22 mouse cellular contexts compared by ENCODE assay signal in genomic region chr2:115937896-115938295, GRCm38 (mm10).
DNase-seq lines count a peak whose midpoint lies in the region; ATAC-seq and TF ChIP-seq lines count a peak whose summit lies in the region.
"Had no signal": no experiment of that assay in that cellular context is flagged by ENCODE, and none has a peak within 500 bp of the region (broad histone marks: within the 10 kb centered on the region; RNA-seq: fewer than 3 reads in every experiment).

No protein-coding gene starts in this region.

- H3K4me2 ChIP-seq in forebrain, embryonic 14.5 days (ENCODE audit: low read length), result no peak overlapping the region
- H3K4me2 ChIP-seq in forebrain, embryonic 11.5 days (ENCODE audit: low read depth, low read length, severe bottlenecking), result no peak overlapping the region
- H3K4me2 ChIP-seq in hindbrain, postnatal 0 days (ENCODE audit: low read depth, low read length), result no peak overlapping the region
- H3K4me2 ChIP-seq: neural tube, embryonic 15.5 days; stomach, embryonic 15.5 days had no signal

- peaks cover 9% of the 10 kb centered on the region; the same call in 1 of the 2 replicates for H3K4me1 ChIP-seq in forebrain, embryonic 14.5 days (ENCODE audit: control insufficient read depth, insufficient read depth, low read length)
- H3K4me1 ChIP-seq in forebrain, embryonic 11.5 days (replicated peaks; ENCODE audit: control insufficient read depth, insufficient read depth, low read length), result no peaks in the 10 kb centered on the region
- no peaks in the 10 kb centered on the region; the same call in 1 of the 2 replicates for H3K4me1 ChIP-seq in hindbrain, postnatal 0 days (ENCODE audit: insufficient read depth, low read length)
- no peaks in the 10 kb centered on the region for H3K4me1 ChIP-seq in hindbrain, embryonic 10.5 days (replicated peaks)
- H3K4me1 ChIP-seq: stomach, embryonic 15.5 days had no signal

- TF ChIP-seq POLR2A in brain, embryonic 14.5 days (IDR thresholded peaks at IDR 0.05; ENCODE audit: borderline replicate concordance, extremely low read depth, insufficient read depth, insufficient read length, poor library complexity, severe bottlenecking), result no peak

- intact Hi-C loops in gastrocnemius, postnatal 14 days (cut with DNase I; ENCODE audit: low total_unique reads), result no loop called here

- H3K9me3 ChIP-seq in forebrain, embryonic 14.5 days (replicated peaks; ENCODE audit: control insufficient read depth, low read length), result no peaks in the 10 kb centered on the region
- no peaks in the 10 kb centered on the region for H3K9me3 ChIP-seq in forebrain, embryonic 11.5 days (ENCODE audit: control insufficient read depth, low read length)
- no peaks in the 10 kb centered on the region for H3K9me3 ChIP-seq in hindbrain, postnatal 0 days (ENCODE audit: low read length)
- no peaks in the 10 kb centered on the region for H3K9me3 ChIP-seq in hindbrain, embryonic 10.5 days
- H3K9me3 ChIP-seq: neural tube, embryonic 15.5 days; stomach, embryonic 15.5 days had no signal

- no peak for ATAC-seq in forebrain, embryonic 14.5 days
- no peak for ATAC-seq in forebrain, embryonic 11.5 days (replicated peaks; ENCODE audit: low FRiP score)
- ATAC-seq in hindbrain, postnatal 0 days, result no peak
- ATAC-seq: intestine, embryonic 16.5 days had no signal

- no peak for TF ChIP-seq CTCF in hindbrain, postnatal 0 days (IDR thresholded peaks at IDR 0.05; ENCODE audit: low read depth)
- TF ChIP-seq CTCF in brain, embryonic 14.5 days (IDR thresholded peaks at IDR 0.05; ENCODE audit: borderline replicate concordance, extremely low read depth, insufficient read depth, insufficient read length), result no peak

- peak; percentile 71 for DNase-seq in forebrain, embryonic 14.5 days (ENCODE audit: low spot score)
- no peak for DNase-seq in forebrain, embryonic 11.5 days (ENCODE audit: low spot score)
- peak; percentile 12 for DNase-seq in gastrocnemius, postnatal 25 days
- no peak for DNase-seq in gastrocnemius, postnatal 14 days
- DNase-seq in hindbrain, postnatal 0 days (ENCODE audit: low spot score), result peak; percentile 52
- no peak for DNase-seq in hindbrain, embryonic 10.5 days (ENCODE audit: low spot score)
- peak; percentile 82 for DNase-seq in brain, embryonic 14.5 days (ENCODE audit: low read depth)
- DNase-seq: adrenal gland, postnatal 25 days; heart, postnatal 36 days; layer of hippocampus, postnatal 36 days; liver; lung, adult 2 months; lung, postnatal 10 days; midbrain, embryonic 14.5 days; retina, postnatal 1 day; right cerebral cortex, postnatal 14 days had no signal

- no peak overlapping the region for H3K4me3 ChIP-seq in forebrain, embryonic 14.5 days (ENCODE audit: low read depth, low read length)
- H3K4me3 ChIP-seq in forebrain, embryonic 11.5 days (ENCODE audit: low read depth, low read length), result no peak overlapping the region
- H3K4me3 ChIP-seq in hindbrain, postnatal 0 days (ENCODE audit: low read length), result no peak overlapping the region
- H3K4me3 ChIP-seq in hindbrain, embryonic 10.5 days, result no peak overlapping the region
- H3K4me3 ChIP-seq: neural tube, embryonic 15.5 days; stomach, embryonic 15.5 days had no signal

- H3K27ac ChIP-seq in forebrain, embryonic 14.5 days (ENCODE audit: low read depth, low read length), result no peak overlapping the region; the same call in 1 of the 2 replicates
- no peak overlapping the region for H3K27ac ChIP-seq in forebrain, embryonic 11.5 days (ENCODE audit: low read depth, low read length)
- no peak overlapping the region for H3K27ac ChIP-seq in hindbrain, postnatal 0 days
- H3K27ac ChIP-seq in hindbrain, embryonic 10.5 days, result no peak overlapping the region
- H3K27ac ChIP-seq: kidney, postnatal 0 days; liver, embryonic 14.5 days; macrophage; neural tube, embryonic 15.5 days; stomach, embryonic 15.5 days had no signal

- WGBS in forebrain, embryonic 14.5 days, result 35% methylated on average over 1 of the region's 1 CpGs
- 89% methylated on average over 1 of the region's 1 CpGs for WGBS in forebrain, embryonic 11.5 days
- WGBS in hindbrain, postnatal 0 days, result 30% methylated on average over 1 of the region's 1 CpGs
- WGBS in hindbrain, embryonic 10.5 days, result 89% methylated on average over 1 of the region's 1 CpGs

- no peak overlapping the region for H3K9ac ChIP-seq in forebrain, embryonic 14.5 days (ENCODE audit: low read length)
- no peak overlapping the region for H3K9ac ChIP-seq in forebrain, embryonic 11.5 days (ENCODE audit: low read length)
- H3K9ac ChIP-seq in hindbrain, postnatal 0 days (replicated peaks; ENCODE audit: low read length), result no peak overlapping the region
- H3K9ac ChIP-seq: liver, embryonic 14.5 days; neural tube, embryonic 15.5 days; stomach, embryonic 15.5 days had no signal

- H3K36me3 ChIP-seq in forebrain, embryonic 14.5 days (ENCODE audit: control insufficient read depth, insufficient read depth, low read length), result peaks cover 6% of the 10 kb centered on the region; the same call in 1 of the 2 replicates
- no peaks in the 10 kb centered on the region; the same call in 1 of the 2 replicates for H3K36me3 ChIP-seq in forebrain, embryonic 11.5 days (ENCODE audit: control insufficient read depth, insufficient read depth, low read length)
- no peaks in the 10 kb centered on the region for H3K36me3 ChIP-seq in hindbrain, postnatal 0 days (ENCODE audit: insufficient read depth, low read length)
- H3K36me3 ChIP-seq in hindbrain, embryonic 10.5 days, result peaks cover 23% of the 10 kb centered on the region
- H3K36me3 ChIP-seq: neural tube, embryonic 15.5 days; stomach, embryonic 15.5 days had no signal

- H3K27me3 ChIP-seq in forebrain, embryonic 14.5 days (replicated peaks; ENCODE audit: control insufficient read depth, insufficient read depth, low read length), result no peaks in the 10 kb centered on the region
- H3K27me3 ChIP-seq in forebrain, embryonic 11.5 days (ENCODE audit: control insufficient read depth, insufficient read depth, low read length), result no peaks in the 10 kb centered on the region
- H3K27me3 ChIP-seq in hindbrain, postnatal 0 days (ENCODE audit: insufficient read depth, low read length), result no peaks in the 10 kb centered on the region
- no peaks in the 10 kb centered on the region for H3K27me3 ChIP-seq in hindbrain, embryonic 10.5 days (ENCODE audit: insufficient read depth, poor library complexity, severe bottlenecking)
- H3K27me3 ChIP-seq: neural tube, embryonic 15.5 days; stomach, embryonic 15.5 days had no signal

Comparison
In these comparisons a context has a peak if more than half of its experiments do, and no peak if none do; other contexts are left out.
1. DNase-seq: peak in forebrain, embryonic 14.5 days (single experiment), gastrocnemius, postnatal 25 days (single experiment), hindbrain, postnatal 0 days (single experiment) and brain, embryonic 14.5 days (single experiment); none in forebrain, embryonic 11.5 days (single experiment), gastrocnemius, postnatal 14 days (single experiment) and hindbrain, embryonic 10.5 days (single experiment).